Mouse (Mus musculus) left cerebral cortex, adult 18-20 months (tissue): Measurements from ENCODE around the gene Ropn1l. TPM values are rescaled to one million over a fixed set of nuclear protein-coding genes. Genes with fewer than 3 reads are reported as not detected.
A peak's percentile ranks its signal among the peaks of the same experiment; 100 is the strongest.

ENCODE experiments used
- DNase-seq, 2 experiments: peaks; one replicate each; pipeline ENCODE4 v3.0.0; 2021 to 2022; ENCODE audit warnings: low spot score in 2 of 2, mixed read lengths in 1 of 2
- total RNA-seq, 2 experiments: library from RNA; stranded (reverse); gene quantifications; 2 replicates each; pipeline ENCODE4 v1.2.3; 2021

Gene Ropn1l
- total RNA-seq, 2 experiments from 2014 or later, result 0.40 to 1.2 TPM

DNA sequence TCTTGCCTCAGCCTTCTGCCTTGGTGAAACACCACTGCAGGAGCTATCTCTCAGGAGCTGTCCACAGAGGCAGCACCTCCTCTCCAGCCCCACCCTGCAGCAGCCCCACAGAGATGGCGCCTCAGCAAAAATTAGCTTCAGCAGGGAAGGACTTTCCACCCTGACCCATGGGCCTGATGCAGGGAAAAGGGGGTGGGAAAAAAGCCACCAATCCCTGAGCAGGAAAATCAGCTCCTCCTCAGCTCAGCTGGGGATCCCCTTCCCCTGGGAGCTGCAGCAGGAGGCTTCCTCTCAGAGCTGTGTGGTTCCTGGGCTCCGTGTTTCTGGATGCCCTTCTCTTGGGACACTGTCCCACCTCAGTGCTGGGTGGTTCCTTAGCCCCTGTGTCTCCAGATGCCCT is 3.8 kb downstream of the Ropn1l start:
- DNase-seq, result no peak

DNA sequence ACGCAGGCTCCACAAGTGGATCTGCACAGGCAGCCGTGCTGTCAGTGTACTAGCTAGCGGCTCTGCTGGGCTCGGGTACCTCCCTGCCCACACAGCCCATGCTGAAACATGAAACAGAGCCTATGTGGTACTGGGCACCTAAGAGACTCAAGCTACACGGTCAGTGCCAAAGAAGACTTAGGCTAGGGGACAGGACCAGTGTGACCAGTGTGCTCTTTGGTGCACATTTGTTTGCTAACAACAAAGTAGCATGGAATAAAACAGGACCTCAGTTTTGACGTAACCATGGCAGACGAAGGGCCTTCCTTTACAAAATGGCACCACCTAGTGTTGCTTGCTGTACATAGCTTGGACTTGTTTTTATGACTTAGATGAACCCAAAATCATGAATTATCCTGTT is 6.4 kb downstream of the Ropn1l start:
- DNase-seq, result peak; percentile 54 to 65

DNA sequence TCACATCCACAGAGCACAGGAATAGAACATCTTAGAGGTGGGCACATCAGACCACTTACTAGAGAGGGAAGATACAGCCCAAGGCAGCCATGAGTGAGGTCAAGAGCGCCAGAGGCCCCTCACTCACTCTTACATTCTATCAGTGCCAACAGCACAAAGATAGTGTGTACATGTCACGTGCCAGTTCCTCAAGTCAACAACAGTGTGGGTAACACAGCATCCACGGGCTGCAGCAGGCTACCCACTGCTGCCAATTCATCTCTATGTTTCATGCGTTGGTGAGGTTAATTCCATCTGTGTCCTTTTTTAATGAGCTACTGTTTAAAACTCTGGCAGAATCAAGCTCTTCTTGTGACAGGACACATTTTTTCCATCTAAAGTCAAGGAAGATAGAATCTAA is 10.8 kb downstream of the Ropn1l start:
- DNase-seq, result no peak

DNA sequence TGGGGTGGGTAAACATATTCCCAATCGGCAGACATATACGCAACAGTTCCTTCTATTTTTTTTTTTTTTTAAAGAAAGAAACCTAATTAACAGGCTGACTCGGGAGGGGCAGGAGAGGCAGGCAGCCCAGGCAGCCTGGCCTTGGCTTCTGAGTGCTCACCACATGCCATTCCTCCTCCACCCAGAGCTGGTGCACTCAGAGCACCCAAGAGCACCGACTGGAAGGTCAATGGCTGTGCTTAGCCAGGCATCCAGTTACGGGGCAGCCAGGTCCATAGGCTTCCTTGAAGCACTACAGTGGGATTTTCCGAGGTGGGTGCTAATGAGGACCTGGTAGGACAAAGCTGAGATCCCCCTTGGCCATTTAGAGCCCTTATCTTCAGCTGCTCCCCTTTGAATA is 11.5 kb downstream of the Ropn1l start:
- no peak for DNase-seq

DNA sequence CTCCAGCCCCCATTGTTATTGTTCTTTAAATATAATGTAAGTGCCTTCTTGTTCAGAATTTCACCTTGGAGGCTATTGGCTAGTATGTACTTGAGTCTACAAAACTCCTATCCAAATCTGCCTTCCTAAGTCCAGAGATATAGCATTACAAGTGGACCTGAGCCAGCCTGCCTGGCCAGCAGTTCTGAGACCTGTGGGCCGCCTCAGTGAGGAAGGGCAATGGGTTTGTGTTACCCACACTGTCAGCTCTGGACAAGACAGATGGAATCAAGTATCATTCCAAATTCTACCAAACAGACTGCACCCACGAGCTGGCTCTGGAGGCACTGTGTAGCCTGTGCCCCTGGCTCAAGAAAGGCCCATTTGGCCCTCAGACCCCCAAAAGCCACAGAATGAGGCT is 16.7 kb downstream of the Ropn1l start:
- no peak for DNase-seq

DNA sequence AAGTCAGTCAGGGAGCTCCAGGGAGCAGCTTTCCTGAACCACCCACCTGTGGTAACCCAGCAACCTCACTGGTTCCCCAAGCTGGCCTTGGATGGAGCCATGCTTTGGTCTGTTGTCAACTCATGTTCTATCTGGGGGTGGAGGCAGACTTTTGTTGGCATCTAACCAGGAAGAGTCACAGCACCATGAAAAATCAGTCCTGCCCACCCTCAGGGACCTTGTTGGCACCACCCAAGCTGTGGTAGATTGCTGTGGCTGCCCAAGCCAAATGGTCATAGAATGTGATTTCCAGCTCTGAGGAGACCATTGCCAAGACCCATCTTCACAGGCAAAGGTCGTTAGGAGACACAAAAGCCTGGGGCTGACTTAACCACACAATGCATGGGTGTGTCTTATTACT is 17.5 kb downstream of the Ropn1l start:
- no peak for DNase-seq

DNA sequence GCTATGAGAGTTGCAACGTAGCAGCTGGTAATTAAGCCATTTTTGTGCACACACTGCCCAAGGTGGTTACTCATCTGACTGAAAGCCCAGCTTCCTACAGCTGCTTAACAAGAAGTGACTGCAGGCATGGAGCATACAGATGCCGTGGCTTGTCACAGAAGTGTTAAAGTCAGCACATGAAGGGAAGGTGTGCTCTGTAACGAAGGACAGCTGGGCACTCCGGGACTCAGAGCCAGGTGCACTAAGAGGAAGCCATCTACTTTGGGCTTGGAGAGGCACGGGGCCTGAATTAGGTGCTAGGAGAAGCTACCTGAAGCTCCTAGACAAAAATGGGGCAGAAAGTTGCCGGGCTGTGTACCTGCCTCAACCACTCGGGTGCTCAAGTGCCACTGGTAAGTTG is 19.8 kb downstream of the Ropn1l start:
- no peak for DNase-seq

DNA sequence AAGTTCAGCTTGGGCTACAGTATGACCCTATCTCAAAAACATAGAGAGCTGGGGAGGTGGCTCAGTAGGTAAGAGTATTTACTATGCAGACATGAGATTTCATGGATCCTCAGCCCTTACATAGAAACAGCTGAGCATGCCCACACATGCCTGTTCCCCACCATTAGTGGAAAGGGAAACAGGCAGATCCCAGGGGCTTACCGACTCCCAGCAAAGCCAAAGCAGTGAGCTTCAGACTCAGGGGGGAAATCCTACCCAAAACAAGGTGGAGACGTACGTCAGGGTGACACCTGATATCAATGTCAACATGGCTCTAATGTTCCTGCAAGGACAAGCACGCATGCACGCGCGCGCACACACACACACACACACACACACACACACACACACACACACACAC is 21.7 kb downstream of the Ropn1l start:
- DNase-seq, result no peak

DNA sequence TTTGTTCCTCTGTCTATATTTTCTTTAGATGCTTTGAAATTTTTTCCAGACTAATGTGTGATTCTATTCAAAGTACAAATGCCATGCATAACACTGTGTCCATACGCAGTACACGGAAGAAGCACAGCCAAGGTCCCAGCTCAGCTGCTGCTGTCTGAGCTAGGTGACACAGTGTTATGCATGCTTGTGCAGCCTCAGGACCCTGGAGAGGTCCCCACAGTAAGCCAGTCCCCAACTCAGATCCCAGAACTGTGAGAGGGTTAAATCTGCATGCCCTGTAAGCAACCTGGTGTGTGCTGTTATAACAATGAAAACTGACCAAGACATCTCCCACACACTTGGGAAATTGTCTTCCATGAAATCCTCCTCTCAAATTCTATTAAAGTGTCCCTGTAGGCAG is 23.5 kb downstream of the Ropn1l start:
- no peak for DNase-seq

DNA sequence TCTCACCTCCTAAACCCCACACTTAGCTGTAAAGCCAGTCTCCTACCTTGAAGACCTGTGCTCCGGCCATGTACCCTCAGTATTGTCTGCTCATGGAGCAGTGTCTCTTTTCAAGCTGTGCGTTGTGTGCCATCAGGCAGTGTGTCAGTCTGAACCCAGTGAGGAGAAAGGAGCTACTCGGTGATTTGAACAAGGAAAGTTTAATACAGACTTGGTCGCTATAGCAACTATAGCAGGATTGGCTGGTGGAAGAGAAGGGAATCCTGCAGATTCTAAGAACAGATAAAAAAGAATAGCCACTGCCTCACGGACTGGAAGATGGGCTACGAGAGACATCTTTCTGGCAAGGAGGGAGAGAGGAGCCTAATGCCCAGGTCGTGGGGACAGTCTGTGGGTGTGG is 24.1 kb downstream of the Ropn1l start:
- DNase-seq, result no peak

DNA sequence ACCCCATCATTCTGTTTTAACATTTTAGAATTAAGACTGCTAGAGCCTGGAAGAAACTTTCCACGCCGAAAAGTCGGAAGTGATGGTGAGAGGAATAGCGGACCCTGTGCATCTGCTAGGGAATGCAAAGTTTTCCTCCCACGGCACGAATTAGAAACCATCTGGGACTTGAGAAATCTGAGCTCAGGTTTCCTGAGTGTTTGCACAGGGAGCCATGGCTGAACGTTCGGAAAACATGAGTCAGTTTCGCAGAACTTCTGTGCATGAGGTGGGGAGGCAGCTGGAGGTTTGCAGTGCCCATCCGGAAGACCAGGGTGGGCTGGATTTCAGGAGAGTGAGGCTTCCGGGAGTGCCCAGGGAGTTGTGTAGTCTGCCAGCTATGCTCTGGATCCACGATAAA is 25.0 kb downstream of the Ropn1l start:
- DNase-seq, result peak; percentile 72 to 81

DNA sequence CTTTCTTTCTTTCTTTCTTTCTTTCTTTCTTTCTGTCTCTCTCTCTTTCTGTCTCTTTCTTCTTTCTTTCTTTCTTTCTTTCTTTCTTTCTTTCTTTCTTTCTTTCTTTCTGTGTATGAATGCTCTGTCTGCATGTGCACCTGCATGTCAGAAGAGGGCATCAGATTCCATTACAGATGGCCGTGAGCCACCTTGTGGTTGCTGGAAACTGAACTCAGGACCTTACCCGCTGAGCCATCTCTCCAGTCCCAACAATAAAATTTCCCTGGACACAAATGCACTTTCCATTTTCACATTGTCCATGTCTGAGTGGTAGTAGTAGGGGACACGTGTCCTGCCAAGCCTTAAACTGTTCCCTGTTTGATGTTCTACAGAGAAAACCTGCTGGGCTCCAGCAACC is 26.1 kb downstream of the Ropn1l start:
- DNase-seq, result no peak

DNA sequence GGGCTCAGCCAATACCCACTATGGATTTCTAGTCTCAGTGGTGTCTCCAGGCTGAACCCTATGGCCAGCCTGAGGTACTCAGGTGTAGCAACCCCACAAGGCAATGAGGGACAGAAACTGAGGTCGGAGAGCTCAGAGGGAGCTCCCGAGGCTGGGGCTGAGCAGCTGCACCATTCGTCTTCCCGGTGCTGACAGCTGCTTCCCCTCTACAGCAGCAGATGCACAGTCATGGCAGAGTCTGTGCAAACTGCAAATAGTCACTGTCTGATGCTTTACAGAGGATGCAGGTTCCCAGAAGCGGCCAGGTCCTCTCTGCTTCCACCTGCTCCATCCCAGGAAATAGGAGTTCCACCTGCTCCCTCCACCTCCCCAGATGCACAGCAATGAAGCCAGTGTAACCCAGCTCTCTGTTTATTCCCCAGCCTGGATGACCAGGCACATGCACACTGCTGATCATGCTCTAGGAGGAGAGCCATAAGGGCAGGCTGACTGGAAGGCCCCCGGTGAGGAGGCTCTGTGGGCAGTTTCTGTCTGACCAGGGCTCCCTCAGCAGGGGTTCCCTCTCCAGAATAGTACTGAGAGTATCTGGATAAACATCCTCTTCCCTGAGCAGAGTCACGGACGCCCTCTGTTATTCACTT is 27.4 kb downstream of the Ropn1l start:
- peak in 1 of 2 experiments; percentile 29 for DNase-seq

DNA sequence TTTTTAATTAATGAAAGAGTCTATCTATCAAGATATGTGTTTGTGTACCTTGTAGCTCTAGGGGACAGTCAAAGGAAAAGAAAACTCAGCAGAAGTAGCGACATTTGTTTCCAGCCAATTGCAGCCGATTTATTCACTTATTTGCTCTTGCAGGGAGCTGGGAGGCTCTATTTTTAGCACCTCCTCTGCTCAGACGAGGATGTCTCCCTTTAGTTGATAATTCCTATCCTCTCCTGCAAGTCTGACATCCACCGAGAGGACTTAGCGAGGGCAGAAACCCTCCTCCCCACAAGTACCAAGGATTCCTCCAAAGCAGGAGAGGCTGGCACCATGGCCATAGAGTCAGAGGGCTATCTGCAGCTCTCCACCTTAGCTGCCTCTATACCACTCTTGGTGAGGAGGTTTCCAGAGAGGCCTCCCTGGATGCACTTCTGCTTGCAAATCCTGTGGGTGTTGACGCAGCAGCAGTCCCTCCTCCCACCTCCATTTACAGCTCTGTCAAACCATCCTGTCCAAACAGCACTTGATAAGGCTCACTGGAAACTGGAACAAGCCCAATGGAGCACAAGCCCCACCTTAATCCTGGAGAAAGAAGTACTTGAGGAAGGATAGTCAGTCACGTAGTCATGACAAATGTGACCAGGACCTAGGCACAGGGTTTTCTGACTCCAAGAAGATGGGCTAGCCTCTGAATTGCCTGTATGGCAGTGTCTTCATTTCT is 30.7 kb downstream of the Ropn1l start:
- no peak for DNase-seq

DNA sequence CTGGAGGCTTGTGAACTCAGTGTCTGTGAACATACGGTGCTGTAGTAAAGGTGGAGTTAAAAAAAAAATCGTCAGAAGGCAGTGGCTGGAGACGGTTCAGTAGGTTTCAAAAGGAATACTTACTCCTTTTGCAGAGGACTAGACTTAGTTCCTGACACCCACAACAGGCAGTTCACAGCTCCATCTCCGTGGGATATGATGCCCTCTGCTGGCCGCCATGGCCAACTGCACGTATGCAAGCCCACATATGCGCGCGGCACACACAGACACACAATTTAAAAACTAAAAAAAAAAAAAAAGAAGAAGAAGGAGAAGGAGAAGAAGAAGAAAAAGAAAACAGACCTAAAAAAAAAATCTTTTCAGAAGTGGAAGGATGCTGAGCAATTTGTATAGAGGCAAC is 34.5 kb downstream of the Ropn1l start:
- peak in 1 of 2 experiments; percentile 48 for DNase-seq

DNA sequence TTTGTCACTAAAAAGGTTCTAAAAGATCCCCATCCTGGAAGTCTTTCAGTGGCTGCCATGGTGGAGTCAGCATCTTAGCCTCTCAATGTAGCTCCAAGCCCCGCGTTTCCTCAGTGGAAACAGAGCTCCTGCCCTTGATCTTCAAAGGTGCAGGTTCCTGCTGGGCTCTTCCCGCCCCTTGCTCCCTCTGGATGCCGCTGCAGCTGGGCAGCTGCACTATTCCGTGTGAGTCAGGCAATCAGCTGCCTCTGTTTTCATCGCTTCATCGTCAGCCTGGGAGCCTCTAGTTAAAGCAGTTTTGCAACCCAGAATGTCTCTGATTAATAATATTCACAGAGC is 34.9 kb downstream of the Ropn1l start:
- peak in 1 of 2 experiments; percentile 22 for DNase-seq

DNA sequence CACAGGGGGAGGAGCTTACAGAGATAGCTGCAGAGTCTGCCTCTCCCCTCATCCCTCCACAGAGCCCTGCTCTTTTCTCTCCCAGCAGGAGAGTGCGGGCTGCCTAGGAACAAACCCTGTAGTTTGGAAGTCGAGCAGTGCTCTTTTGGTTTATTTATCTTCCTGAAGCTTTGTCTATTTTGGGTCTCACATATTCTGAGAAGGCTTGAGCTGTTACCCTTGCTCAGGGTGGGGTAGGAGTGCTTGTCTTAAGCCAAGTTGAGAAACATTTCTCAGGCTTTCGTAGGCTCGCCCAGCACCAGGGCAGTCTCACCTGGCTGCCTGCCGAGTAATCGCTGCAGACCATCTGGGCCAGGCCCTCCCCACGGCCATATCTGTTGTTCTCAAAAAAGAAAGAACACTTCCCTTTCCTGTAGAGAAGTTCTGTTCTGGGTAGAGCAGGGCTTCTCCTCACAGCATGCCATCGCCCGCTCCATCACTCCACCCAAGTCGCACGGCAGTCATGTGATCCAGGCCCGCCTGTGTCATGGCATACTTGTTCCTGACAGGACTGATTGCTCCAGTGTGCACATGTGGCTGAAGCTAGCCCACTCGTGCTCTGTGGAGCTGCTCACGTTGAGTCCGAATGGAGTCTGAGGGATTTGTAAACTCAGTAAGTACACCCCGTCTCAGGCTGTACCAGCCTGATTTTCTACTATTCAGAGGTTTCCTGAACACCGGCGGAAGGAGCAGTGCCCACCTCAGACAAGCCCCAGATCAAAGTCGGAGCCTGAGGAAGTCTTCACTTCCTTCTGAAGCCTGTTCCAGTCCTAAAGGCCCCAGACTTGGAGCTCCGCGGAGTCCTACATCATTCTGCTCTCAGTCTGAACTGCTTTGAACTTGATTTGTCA is 35.5 kb downstream of the Ropn1l start:
- peak; percentile 79 to 83 for DNase-seq

DNA sequence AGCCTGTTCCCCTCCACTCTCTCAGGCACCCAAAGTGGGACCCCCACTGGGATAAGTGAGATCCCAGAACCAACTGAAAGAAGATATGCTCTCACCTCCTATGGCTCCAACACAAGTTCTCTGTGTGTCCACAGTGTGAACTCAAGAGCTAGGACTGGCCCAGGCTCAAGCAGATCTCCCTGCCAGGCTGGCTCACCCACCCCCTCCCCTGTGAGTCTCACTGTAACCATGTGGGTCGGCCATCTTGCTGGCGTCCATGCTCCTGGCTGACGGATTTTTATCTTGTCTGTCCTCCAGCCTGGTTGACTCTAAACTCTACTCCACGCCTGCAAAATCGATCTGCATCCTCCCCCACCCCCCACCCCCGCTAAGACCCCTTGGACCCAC is 36.1 kb downstream of the Ropn1l start:
- DNase-seq, result no peak

DNA sequence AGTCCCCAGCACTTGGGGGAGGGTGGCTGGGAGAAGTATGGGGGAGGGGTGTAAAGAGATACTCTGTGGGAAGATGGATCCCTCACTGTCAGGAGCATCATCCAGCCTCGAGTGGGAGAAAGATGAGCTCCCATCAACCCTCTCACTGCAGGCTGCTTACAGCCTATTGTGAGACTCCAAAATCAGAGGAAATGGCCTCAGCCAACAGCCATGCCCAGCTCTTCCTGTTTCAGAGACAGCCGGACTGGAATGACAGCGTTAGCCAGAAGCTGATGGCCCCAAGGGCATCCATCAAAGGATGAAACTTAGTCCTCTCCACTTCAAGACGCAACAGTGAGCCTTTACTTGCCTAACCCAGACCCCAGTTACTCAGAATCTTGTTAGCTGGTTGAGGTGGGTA is 38.4 kb downstream of the Ropn1l start:
- no peak for DNase-seq

DNA sequence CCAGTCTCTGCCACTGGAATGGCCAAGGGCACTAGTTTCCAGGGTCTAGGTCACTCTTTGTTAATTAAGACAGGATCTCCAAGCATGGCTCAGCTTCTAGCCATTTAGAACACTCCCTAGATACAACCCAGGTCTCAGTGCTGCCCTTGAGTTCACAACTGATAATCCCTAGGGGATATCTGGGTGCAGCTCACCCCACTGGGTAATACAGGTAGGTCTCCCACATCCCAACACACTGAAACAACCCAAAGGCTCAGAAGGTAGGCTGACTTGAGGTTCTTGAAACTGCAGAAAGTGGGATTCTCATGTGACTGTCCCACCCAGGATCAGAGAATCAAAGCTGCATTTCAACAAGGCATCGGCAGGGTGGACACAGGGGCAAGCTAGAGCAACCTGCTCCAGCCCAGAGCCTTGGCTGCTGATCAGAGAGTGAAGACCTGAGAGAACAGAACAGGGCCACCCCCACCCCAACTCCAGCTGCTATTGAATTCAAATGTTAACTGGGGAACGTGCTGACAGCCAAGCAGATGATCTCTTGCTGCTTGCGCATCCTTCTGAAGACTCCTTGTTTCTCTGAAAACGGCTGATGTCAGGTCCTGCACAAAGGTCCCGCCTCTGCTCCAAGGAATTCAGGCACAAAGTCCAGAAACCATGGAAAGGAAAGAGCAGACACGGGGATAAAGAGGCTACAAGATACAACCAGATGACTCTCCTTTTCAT is 39.2 kb downstream of the Ropn1l start:
- DNase-seq, result no peak

DNA sequence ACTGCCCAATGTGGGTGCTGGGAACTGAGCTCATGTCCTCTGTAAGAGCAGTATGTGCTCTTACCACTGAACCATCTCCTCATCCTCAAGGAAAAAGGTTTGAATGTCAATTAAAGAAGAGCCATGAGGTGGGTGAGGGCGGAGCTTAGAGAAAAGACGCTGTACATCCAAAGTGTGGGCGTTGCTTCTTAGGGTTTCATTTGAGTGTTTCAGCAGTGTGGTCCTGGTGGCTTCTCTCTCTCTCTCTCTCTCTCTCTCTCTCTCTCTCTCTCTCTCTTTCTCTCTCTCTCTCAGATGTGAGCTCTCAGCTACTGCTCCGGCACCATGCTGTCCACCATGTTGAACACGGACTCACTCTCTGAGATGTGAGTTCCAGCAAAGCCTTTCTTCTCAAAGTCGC is 39.9 kb downstream of the Ropn1l start:
- no peak for DNase-seq

DNA sequence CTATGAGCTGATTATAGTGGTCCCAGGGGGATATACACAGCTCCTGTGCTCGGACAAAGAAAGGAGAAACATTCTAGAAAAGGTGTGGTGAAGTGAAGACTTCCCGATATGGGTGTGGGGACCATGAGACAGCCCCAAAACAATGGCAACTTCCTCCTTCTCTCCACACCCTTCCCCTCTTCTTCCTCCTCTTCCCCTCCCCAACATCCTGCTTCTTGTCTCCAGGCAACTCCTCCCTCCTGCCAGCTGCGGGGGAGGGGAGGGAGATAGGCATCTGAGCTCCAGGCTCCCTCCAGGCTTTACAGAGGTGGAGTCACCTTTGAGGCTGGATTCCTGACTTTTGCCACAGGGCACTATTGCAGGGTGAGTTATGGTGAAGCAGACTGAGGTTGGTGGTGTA is 40.6 kb downstream of the Ropn1l start:
- DNase-seq, result no peak
